Mouse (Mus musculus) lung, postnatal 14 days (tissue): ENCODE data around the gene Olfr686.

ENCODE experiments used
- DNase-seq: peaks from one replicate; pipeline ENCODE4 v3.0.0; 2021

Olfr686 gene

DNA sequence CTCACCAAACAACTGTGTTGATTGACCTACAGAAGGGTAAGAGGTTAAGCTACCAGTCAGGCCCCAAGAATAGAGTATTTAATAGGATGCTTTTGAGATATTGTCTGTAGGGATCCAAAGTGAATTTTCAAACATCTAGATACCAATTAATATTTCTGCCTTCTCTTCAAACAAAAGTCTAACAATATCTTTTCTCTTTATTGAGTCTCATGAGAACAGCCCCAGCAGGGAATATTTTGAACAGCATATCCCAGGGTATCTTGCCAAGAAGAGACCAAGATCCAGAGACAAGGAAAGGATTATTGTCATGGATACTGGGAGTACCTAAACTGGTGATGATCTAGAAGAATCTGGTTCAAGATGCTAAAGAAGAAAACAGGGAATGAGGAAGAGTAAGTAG, at the start of gene Olfr686:
Olfr686 (minus strand) TSS at position 101 of the 400 bp plus-strand sequence.
- DNase-seq: no peak

- peak; percentile 22 for DNase-seq
These were observed 49.4 kb upstream of the Olfr686 start for GRCm38 (mm10) chr7:105256656-105257055.

- no peak for DNase-seq
These were observed 40.9 kb upstream of the Olfr686 start for GRCm38 (mm10) chr7:105248197-105248596.

- no peak for DNase-seq
These were observed 40.4 kb upstream of the Olfr686 start for GRCm38 (mm10) chr7:105247671-105248070.

GRCm38 (mm10) chr7:105229386-105229785, 22.1 kb upstream of the Olfr686 start:
- DNase-seq: no peak

GRCm38 (mm10) chr7:105228138-105228537, 20.9 kb upstream of the Olfr686 start:
- peak; percentile 6 for DNase-seq

GRCm38 (mm10) chr7:105226703-105227102, 19.4 kb upstream of the Olfr686 start:
- no peak for DNase-seq

GRCm38 (mm10) chr7:105226072-105226471, 18.8 kb upstream of the Olfr686 start:
- DNase-seq: no peak

- no peak for DNase-seq
These were observed 11.0 kb upstream of the Olfr686 start for GRCm38 (mm10) chr7:105218281-105218680.

DNA sequence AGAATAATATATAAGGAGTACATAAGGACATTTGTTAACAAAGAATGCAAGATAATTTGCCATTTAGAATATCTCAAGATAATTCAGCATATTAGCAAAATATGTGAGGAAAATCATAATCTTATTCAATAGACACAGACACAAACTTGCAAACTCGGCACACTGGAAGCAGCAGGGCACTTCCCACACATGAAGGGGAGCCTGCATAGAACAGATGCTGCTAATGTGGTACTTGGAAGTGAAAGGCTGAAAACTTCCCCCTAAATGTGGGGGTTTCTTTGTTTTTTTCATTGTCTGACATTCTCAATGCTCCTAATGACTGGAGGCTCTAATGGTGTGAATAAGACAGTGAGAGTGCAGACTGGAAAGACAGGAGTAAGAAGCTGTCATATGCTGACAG, 7.5 kb upstream of the Olfr686 start:
- no peak for DNase-seq

- DNase-seq: no peak
These were observed 21.4 kb downstream of the Olfr686 start, which contains the start of gene Olfr685 for GRCm38 (mm10) chr7:105185912-105186311. Gene Olfr685 (minus strand): TSS chr7:105186012.

DNA sequence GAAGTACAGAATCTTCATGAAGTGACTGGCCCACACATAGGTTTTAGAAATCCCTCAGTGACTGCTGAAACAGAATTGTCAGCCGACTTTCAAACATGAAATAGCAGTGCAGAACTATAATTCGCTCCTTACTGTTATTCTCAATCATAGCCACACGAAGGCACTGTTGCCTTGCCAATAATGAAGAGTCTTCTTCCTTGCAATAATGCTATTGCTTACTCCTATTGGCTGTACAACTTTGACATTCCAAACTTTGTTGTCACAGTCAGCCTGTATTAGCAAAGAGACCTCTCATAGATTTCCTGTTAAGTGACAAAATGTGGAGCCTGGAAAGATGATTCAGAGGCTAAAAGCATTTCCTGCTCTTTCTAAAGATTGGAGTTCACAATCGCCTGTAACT, 36.5 kb downstream of the Olfr686 start:
- no peak for DNase-seq

GRCm38 (mm10) chr7:105163553-105163952, 43.7 kb downstream of the Olfr686 start, which contains the start of gene Olfr684:
Gene Olfr684 (minus strand): TSS chr7:105163653.
- DNase-seq: no peak
